Mouse (Mus musculus): ENCODE results near the gene C6. TPM values are rescaled to one million over a fixed set of nuclear protein-coding genes. Genes with fewer than 3 reads are reported as not detected.

C6 gene
- total RNA-seq, 2 experiments from 2014 or later, result not detected

Other genes starting within 250 kb of the C6 start
- gene Mroh2b, start 171.6 kb downstream of the C6 start, total RNA-seq (2021), result not detected

All from left cerebral cortex, postnatal 10 days (tissue).